Mouse (Mus musculus): Measurements from ENCODE around the gene Mlec.
A peak's percentile ranks its signal among the peaks of the same experiment; 100 is the strongest.

DNA sequence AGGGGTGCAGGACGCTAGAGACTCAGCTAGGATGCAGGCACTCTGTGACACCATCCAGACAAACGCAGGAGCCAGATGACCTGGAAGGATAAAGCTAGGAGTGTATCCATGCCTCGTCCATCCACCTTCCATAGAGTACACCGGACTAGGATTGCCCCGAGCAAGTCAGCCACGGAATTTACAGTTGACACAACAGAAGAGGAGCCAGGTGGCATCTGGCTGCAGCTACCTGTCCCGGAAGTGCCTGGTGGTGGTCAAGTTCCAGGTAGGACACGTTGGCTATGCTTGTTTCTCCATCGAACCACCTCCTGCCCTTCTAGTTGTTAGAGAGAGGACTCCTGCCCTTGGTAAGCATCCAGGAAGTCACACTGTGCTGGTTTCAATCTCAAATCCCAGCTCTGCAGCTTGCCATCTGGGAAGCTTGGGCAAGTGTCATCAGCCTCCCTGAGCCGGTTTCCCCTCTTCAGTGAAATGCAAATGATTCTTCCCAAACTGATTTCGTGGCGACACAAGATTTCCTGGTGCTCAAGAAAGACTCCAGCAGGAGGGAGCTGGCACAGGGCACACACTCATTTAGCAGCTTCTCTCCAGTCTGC is 36.7 kb upstream of the Mlec start:
- TF ChIP-seq CTCF (IDR thresholded peaks at IDR 0.05; ENCODE audit: borderline replicate concordance, insufficient read depth, low read depth, low read length) (no peak), POLR2A (IDR thresholded peaks at IDR 0.05; ENCODE audit: borderline replicate concordance, insufficient read depth, low read length) (0 out of 2 replicates have a peak, but pooled peaks have one; percentile 14)

Measured in cerebellum, adult 2 months (tissue).